Mouse (Mus musculus): ENCODE results near the gene Xaf1.
"Not testable (repeated sequence)": the region's sequence is repeated elsewhere in the genome, so short reads cannot be mapped to it uniquely, and the experiment has no call there.

The Xaf1 gene

DNA sequence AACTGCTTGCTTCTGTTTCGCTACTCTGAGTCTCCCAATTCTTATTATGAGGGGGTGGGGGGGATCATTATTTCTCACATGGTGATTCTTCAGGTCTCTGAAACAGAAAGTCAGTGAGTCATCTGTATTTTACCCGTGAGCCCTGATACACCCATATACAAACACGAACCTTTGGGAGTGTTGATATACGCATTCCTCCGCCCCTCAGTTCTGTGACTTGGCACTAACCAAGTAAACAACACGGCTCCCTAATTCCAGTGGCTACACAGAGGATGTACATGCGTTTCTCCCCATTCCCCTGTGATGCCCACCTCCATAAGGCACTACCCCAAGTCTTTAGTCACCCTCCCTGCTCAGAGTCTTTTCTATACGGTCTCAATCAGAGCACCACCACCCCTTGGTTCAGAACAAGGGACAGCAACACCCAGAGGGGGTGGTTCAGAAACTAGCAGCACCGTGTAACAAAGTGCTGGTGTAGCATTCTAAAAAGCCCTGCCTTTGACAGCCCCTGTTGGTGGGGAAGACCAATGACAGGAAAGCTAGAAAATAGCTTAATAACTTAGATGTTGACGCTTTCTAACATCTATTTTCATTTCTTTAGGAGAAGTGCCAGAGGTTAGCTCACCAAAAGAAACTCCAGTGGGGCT, 10.0 kb downstream of the Xaf1 start:
- DNase-seq (ENCODE audit: low read depth), result no peak

DNA sequence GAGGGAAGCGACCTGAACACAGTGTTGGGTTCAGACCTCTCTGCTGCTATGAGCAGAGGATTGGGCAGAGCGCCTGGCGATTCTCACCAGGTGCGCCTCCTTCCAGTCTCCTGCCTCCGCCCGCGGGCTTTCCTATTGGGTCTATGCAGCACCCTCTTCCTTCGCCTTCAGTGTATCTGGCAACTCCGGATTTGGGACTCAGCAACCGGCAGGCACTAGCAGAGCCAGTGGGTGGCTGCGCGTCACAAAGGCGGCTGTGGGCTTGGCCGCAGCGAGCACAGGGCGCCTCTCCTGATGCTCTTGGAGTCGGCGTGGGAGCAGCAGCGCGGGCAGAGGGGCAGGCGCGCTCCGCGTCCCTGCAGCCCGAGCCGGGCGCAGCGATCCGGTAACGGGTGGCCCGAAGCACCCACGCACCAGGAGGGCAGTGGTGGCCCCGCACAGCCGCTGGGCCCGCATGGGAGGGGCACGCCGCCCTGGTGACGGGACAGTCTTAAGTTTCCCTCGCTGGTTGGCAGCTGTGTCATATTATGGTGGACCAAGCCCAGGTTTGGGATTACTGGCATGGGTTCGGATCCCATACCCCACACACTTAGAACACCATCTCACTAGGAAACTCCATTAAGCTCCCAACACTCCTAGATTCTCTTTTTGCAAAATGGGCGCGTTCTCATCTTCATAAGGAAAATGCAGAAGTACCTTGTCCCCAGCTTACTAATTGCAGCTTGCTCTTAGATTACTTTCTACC, 12.9 kb downstream of the Xaf1 start, which contains the start of gene Fbxo39:
Gene Fbxo39 (plus strand): TSS at position 294 of the 745 bp plus-strand sequence.
- no peak for DNase-seq (ENCODE audit: low read depth)

DNA sequence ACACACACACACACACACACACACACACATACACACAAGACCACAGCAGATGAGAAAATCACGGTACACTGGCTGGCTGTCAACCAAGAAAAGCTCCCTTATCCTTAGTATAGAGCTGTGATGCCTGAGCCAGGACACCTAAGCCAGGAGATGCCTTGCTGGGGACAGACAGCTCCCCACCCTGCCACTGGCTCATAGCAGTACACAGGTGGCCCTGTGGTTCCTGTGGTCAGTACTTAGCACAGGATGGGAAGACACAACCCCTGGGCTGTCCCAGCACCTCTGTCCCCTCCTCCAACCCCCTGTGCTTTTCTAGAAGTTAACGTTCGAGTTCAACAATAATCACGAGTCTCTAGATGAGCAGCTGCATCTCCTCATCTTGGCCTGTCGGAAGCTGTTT, 16.6 kb downstream of the Xaf1 start:
- DNase-seq (ENCODE audit: low read depth), result no peak

DNA sequence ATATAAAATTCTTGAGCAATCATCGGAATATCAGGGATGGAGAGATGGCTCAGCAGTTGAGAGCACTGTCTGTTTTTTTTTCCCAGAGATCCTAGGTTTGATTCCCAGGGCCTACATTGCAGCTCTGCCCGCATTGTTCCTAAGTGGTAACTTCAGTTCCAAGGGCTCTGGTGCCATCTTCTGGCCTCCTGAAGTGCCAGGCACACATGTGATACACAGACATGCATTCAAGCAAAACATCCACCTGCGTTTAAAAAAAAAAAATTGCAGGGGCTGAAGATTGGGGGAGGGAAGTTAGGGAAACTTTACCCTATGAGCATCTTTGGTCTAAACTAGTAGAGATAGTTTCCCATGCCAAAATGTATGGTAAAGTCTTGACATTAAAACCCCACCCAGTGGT, 23.0 kb downstream of the Xaf1 start:
- DNase-seq (ENCODE audit: low read depth), result peak; percentile 46

DNA sequence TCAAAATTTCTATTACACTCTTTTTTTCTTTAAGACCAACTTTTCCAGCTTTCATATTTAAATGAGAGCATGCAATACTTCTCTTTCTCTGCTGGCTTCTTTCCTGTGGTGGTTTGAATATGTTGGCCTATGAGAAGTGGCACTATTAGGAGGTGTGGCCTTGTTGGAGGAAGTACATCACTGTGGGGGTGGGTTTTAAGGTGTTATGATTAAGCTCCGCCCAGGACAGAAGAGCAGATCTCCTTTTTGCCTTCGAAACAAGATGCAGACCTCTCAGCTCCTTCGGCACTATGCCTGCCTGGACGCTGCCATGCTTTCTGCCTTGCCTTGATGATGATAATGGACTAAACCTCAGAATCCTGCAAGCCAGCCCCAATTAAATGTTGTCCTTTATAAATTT, 24.3 kb downstream of the Xaf1 start:
- DNase-seq (ENCODE audit: low read depth), result peak; percentile 24

DNA sequence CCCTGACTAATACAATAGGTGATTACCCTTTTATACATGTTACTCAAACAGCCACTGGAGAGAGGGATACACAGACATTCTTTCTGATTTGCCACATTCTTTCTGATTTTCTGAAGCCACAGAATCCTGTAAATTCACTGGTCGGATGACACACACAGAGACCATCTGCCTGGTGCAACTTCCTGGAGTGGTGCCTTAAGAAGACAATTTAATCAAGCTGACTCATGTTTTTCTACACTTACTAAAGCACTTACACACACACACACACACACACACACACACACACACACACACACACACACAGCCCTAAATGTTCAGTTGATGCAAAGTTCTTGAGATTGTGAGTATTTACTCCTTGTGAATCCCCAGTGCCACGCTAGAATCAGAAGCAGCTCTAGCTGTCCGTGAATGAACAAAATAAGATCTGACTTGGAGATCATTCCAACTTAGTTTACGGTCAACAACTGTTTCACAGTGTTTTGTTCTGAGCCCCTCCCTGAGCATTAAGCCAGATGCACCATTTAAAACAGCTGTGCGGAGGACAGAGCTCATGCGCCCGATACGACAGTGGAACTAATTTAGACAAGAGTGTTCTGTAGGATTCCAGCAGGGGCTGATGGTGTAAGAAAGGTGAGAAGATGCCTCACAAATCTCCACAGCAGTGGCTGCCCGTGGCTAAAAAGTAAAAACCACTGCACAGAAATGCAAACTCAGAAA, 31.7 kb downstream of the Xaf1 start:
- no peak for DNase-seq (ENCODE audit: low read depth)

DNA sequence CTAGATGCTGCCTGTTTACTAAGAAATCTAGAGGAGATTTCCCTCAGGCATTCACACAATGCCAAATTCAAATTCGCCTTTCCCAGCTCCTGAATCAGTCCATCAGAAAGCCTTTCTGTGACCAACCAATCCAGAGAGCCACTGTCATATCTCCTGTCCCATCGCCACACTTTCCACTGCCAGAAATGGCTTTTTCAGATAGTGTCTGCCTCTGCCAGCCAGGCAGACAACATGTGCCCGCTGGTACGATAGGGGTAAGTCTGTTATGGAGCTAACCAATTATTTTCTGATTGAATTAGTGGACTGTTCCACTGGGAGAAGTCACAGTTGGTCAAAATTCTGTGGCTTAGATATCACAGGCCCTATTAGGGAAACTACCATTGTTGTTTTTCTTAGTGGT, 33.2 kb downstream of the Xaf1 start:
- no peak for DNase-seq (ENCODE audit: low read depth)

DNA sequence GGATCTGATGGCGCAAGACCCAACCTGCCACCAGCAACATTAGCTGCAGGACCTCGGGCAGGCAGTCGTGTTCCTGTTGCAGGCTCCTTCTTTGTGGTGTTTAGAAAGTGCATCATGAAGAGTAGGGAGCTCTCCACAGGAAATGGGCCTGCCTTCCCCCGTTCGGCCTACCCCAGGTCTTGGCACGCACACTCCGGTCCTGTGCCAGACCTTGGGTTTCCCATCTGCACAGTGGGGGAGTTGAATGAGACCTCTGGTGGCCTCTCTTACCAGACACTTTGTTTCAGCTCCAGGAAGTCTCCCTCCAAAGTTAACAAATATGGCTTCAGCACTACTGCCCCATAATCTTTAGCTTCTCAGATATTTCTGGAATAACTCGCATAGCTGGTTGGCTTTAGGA, 35.3 kb downstream of the Xaf1 start:
- no peak for DNase-seq (ENCODE audit: low read depth)

DNA sequence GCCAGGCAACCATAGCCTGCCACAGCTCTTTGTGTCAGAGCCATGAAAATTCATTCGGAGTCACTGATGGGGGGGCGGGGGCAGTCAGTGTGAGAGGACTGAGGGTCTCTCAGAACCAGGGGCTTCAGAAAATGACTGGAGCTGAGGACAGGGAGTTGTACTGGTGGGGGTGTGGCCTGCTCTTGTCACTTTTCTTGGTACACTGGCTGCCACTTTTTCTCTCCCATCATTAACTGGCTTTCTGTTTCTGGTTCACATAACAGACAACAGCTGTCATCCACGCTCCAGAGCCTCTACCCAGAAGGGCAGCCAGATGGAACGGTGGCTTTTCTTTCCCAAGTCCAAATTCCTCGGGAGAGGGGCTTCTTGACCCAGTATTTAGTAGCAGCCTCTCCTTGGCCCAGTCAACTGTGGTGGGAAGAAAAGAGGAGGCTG, 37.0 kb downstream of the Xaf1 start:
- no peak for DNase-seq (ENCODE audit: low read depth)

DNA sequence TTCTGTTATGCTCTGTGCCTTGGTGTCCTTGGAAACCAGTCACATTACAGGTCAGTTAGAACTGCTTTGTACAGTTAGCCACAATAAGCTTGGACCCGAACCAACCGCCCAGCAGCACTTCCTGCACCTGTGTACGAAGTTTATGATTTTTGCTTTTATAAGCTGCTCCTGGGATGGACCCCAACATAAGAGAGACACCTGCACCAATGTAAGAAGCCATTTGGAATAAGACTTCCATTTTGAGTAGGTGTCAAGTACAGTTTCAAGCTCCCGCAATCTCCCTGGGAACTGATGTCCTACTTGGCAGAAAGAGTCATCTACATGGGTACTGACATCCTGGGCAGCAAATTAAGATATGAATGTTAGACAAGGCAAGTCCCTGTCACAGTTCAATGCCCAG, 38.3 kb downstream of the Xaf1 start:
- DNase-seq (ENCODE audit: low read depth), result no peak

DNA sequence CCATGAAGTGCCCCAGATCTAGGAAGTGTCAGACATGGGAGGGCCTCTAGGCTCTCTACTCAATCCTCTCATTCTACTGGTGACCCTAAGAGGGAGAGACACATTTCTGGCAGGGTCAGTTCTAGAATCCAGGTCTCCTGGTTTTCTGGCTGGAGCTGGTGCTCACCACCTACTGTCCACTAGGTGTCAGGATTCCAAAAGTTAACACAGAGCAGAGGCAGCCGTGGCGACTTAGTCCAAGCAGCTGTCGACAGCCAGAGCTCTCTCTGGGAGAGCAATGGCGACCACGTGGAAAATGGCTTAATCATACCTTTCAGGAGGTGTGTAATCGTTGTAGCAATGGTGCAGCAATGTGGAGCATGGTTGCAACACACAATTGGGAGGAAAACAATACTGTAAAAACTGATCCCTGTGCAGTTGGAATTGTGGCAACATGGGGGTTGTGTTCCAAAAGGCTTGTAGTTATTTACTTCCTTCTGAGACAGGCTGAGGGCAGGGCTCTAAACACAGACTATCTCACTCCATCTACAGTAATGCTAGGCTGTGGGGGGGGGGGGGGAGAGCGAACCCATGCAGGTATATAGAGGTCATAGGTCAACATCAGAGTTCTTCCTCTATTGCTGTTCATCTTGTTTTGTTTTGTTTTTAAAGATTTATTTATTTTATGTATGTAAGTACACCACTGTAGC, 41.3 kb downstream of the Xaf1 start:
- peak; percentile 59 for DNase-seq (ENCODE audit: low read depth)

DNA sequence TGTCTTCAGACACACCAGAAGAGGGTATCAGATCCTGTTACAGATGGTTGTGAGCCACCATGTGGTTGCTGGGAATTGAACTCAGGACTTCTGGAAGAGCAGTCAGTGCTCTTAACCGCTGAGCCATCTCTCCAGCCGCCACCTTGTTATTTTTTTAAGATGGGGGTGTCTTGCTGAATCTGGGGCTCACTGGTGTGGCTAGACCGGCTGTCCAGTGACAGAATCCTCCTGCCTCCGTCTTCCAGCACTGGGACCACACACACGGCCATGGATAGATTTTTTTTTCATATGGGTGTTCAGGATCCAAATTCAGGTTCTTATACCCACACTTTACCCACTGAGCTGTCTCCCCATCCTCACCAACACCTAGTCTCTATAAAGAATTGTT, 41.8 kb downstream of the Xaf1 start:
- not testable (repeated sequence) for DNase-seq (ENCODE audit: low read depth)

DNA sequence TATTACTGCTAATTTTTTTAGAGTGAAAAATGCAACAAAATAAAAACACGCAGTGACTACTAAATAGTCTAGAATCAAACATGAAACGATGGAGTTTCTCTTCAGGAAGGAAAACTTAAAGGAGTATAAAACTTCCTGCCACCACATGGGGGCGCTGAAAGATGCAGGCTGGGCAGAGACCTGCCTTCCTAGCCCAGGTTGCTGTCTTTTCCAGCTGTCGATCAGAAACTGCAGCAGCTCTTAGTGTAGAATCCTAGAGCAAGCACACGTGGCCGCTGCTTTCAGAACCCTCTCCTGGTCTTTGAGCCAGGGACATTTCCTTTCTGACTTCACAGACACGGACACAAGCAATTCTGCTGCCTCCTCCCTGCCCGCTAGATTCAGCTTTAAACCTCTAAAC, 42.5 kb downstream of the Xaf1 start:
- DNase-seq (ENCODE audit: low read depth), result peak; percentile 55

DNA sequence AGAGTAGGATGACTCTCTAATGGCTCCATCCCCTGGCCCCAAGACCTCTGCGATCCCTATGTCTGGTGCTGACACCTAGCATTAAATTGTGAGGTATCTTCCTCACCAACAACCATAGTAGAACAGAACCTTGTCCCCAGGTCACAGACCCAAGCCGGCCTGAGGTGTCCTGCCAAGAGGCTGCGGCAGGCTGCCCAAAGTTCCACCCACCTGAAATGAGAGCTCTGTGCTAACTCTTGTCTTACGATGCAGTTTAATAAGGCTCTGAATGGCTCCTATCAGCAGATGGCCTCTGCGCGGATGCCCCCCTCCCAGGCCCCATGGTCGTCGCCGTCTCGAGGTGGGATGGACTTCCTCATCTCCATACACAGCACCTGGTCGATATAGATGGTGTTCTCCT, 43.1 kb downstream of the Xaf1 start:
- no peak for DNase-seq (ENCODE audit: low read depth)

DNA sequence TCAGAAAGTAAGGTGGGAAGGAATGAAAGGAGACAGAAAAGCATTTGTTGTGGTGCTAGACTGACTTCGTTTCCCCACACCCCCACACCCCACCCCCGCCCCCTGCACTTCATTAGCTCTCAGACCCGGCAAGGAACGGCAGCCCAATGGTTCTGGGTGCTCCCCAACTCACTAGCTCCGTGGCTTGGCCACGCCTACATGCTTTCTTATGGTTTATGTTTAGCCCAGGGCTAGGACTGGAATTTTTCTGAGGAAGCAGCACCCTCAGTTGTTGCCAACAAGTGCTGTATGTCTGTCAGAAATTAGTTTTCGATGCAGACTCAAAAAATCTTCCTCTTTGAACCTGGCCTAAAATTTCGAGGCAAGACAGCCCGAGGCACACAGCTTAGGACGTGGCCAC, 47.1 kb downstream of the Xaf1 start:
- DNase-seq (ENCODE audit: low read depth), result no peak

DNA sequence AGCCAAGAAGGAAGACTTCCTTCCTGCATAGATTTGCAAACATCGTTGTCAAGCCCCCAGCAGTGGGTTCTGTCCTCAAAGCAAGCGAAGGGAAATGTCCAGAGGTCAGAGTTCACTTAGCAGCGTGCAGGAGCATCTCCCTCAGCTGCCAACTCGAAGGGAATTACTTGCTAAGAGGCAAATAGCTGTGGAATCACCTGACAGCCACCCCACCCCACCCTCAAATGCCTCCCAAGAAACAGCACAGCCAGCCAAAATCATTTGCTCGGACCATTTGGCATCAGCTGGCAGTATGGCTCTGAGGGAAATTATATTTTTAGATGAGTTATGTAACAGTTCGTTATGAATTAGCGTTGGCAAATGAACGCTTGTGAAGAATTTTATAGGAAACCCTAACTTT, 47.6 kb downstream of the Xaf1 start:
- no peak for DNase-seq (ENCODE audit: low read depth)

DNA sequence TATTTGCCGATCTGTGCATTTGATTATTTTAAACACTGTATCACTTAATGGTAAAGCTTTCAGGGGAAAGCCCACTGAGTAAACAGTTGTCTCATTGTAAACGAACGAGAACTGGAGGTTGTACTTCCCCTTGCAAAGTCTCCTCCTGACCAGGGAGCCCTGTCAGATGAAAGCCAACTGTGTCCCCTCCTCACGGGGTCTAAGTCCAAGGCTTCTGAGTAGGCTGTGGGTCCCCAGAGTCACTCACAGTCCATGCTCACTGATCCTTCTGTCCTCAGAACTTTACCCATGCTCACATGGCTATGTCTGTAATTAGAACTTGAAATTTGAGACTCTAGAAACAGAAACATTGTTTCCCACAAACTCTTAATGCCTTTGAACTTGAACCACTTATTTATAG, 48.2 kb downstream of the Xaf1 start:
- no peak for DNase-seq (ENCODE audit: low read depth)

DNA sequence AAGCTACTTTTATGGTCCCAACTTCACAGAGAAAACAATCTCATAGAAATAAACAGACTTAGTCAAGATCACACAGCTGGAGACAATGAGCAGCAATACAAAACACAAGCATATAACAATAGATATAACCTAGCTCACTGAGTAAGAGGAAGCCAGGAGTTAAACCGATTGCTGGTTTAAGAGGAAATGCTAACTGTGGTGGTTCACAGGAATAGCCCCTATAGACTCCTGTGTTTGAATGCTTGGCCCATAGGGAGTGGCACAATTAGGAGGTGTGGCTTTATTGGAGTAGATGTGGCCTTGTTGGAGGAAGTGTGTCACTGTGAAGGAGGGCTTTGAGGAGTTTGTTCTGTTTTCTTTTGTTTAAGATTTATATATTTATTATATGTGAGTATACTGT, 50.8 kb downstream of the Xaf1 start:
- DNase-seq (ENCODE audit: low read depth), result no peak

DNA sequence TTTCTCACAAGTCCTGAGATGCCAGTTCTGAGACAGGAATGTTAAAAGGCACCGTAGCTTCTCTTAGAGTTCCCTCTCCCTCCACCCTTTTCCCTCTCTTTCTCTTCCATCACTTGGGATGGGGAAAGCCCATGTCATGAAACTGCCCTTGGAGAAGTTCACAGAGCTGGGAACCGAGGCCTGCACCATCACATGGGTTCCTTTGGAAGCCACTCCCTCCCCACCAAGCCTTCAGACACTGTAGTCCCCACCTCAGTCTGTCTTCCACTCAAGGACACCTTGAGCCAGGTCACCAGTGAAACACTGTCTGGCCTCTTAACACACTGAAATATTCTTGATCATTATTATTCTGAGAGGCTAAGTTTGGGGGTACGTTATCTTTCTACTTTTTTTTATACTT, 51.8 kb downstream of the Xaf1 start:
- DNase-seq (ENCODE audit: low read depth), result no peak

DNA sequence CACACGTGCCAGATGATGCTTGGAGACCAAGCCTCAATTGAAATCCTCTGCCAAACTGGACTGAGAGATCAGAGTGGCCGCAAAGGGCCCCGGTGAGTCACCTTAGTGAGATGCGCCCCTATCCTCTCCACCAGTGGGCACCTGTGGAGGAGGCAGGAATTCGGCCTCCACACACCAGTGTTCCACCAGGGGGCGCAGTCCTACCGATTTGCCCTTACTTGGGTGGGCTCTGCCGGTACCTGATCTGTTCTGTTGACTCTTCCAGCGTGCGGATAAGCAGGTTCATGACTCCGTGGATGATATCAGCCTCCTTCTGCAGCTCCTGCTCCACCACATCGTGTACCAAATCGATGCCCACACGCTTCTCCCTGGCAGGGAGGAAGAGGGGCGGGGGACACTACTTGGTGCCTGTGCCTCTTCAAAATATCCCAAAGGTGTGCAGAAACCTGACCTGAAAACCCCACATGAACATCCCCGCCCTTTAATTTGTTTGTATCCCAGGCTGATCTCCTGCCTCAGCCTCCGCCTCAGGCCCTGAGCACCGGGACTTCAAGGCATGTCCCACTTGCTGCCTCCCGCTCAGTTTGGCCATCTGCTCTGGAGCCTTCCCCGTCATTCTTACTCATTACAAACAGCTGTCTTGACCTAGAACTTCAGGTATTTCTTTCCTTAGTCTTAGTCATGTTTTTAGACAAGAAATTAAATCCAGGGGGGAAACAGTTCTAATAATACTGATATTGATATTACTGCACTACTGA, 53.7 kb downstream of the Xaf1 start:
- DNase-seq (ENCODE audit: low read depth), result peak; percentile 70

DNA sequence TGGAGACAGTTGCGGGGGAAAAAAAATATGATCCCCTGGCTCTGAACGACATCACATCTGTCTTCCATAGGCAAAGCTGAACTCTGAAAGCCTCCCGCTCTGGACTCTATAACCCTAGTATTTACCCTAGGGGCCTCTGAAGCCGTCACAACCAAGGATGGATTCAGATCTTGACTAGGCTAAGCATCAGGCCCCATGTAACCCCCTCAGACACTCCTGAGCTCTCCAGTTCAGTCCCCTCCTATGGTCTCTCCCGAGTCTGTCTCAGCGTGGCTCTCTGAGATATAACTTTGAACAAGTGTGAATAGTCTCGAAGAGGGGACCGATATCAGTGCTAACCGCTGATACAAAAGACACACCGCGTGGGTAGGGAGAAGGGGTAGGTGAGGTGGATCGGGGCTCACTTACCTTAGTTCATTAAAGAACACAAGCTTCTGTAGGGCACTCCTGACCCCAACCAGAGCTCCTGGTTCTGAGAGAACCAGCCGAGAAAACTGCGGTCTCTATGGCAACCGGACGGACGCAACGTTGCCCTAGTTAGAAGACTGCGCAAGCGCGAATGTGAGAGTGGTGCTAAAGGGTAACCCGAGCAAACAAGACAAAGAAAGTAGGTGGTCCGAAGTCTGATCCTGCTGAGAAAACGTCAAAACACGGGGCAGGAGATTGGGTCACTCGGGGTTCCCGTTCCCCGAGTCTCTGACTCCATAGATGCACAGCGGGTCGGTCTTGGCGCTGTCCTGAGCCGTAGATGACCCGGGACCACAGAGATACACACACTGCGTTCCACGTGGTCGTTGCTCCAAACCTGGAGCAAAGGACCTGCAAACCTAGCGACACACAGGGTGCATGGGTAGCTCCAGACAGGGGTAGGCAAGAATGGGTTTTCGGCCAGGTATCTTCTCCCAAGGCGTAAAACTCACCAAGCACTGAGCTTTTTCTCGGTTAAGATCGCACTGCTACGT, 60.2 kb downstream of the Xaf1 start:
- DNase-seq (ENCODE audit: low read depth), result peak; percentile 33
